Mouse (Mus musculus): ENCODE data around the gene Socs7.
A peak's percentile ranks its signal among the peaks of the same experiment; 100 is the strongest.

Socs7 gene

GRCm38 (mm10) chr11:97419540-97419900 is 57.2 kb downstream of the Socs7 start:
- peak; percentile 49 to 61 for DNase-seq

GRCm38 (mm10) chr11:97422507-97422906 is 60.2 kb downstream of the Socs7 start:
- peak in 1 of 2 experiments; percentile 52 for DNase-seq

GRCm38 (mm10) chr11:97424092-97424692 is 61.8 kb downstream of the Socs7 start:
- no peak for DNase-seq

GRCm38 (mm10) chr11:97424802-97425201 is 62.5 kb downstream of the Socs7 start:
- no peak for DNase-seq

- peak; percentile 67 to 76 for DNase-seq
Observed at GRCm38 (mm10) chr11:97427794-97428725, 65.7 kb downstream of the Socs7 start.

GRCm38 (mm10) chr11:97428726-97429077 is 66.4 kb downstream of the Socs7 start:
- no peak for DNase-seq

- DNase-seq = no peak
Observed at GRCm38 (mm10) chr11:97429615-97430014, 67.3 kb downstream of the Socs7 start.

GRCm38 (mm10) chr11:97432015-97432414 is 69.7 kb downstream of the Socs7 start:
- DNase-seq = peak; percentile 78 to 85

- DNase-seq = no peak
Observed at GRCm38 (mm10) chr11:97432983-97433539, 70.7 kb downstream of the Socs7 start.

- no peak for DNase-seq
Observed at GRCm38 (mm10) chr11:97434121-97434520, 71.8 kb downstream of the Socs7 start.

- peak; percentile 56 to 59 for DNase-seq
Observed at GRCm38 (mm10) chr11:97434704-97435454, 72.5 kb downstream of the Socs7 start.

GRCm38 (mm10) chr11:97435808-97436491 is 73.6 kb downstream of the Socs7 start:
- no peak for DNase-seq

- DNase-seq = no peak
Observed at GRCm38 (mm10) chr11:97437745-97438144, 75.4 kb downstream of the Socs7 start.

GRCm38 (mm10) chr11:97438868-97439267 is 76.5 kb downstream of the Socs7 start:
- DNase-seq = no peak

GRCm38 (mm10) chr11:97439935-97440334 is 77.6 kb downstream of the Socs7 start:
- DNase-seq = peak in 1 of 2 experiments; percentile 55

- no peak for DNase-seq
Observed at GRCm38 (mm10) chr11:97440441-97440881, 78.1 kb downstream of the Socs7 start.

GRCm38 (mm10) chr11:97441036-97441657 is 78.8 kb downstream of the Socs7 start:
- DNase-seq = peak; percentile 70 to 71

- DNase-seq = no peak
Observed at GRCm38 (mm10) chr11:97441658-97442125, 79.3 kb downstream of the Socs7 start.

- DNase-seq = no peak
Observed at GRCm38 (mm10) chr11:97442891-97443675, 80.7 kb downstream of the Socs7 start.

- peak in 1 of 2 experiments; percentile 43 for DNase-seq
Observed at GRCm38 (mm10) chr11:97445596-97445995, 83.2 kb downstream of the Socs7 start.

- no peak for DNase-seq
Observed at GRCm38 (mm10) chr11:97445999-97446511, 83.7 kb downstream of the Socs7 start.

Data from cerebellum, postnatal 10 days (tissue).